Mouse (Mus musculus) midbrain, embryonic 16.5 days (tissue): Measurements from ENCODE around the gene Hpf1. TPM values are rescaled to one million over a fixed set of nuclear protein-coding genes. Genes with fewer than 3 reads are reported as not detected.

Experiments
- ATAC-seq: fragments of 200-750 bp; cut with Nextera tagmentation; 2 replicates; pipeline ENCODE4 v1.8.0; 2017; ENCODE audit warnings: moderate TSS enrichment
- H3K27ac ChIP-seq: fragments of 300-500 bp; sonication (generic); 2 replicates; pipeline ENCODE4 v1.5.1; 2014; ENCODE audit warnings: mild to moderate bottlenecking, low read length, mixed read lengths
- H3K27me3 ChIP-seq: fragments of 300-500 bp; sonication (generic); 2 replicates; pipeline ENCODE4 v1.6.1; 2014; ENCODE audit warnings: low read depth, low read length, mixed read lengths; ENCODE audit not compliant: control insufficient read depth, insufficient read depth
- H3K36me3 ChIP-seq: fragments of 300-500 bp; sonication (generic); 2 replicates; pipeline ENCODE4 v1.6.1; 2014; ENCODE audit warnings: mild to moderate bottlenecking, low read length, moderate library complexity, mixed read lengths; ENCODE audit not compliant: control insufficient read depth, insufficient read depth
- H3K4me1 ChIP-seq: fragments of 300-500 bp; sonication (generic); 2 replicates; pipeline ENCODE4 v1.6.1; 2014; ENCODE audit warnings: mild to moderate bottlenecking, low read length, mixed read lengths; ENCODE audit not compliant: control insufficient read depth, insufficient read depth
- H3K4me2 ChIP-seq: fragments of 300-500 bp; sonication (generic); 2 replicates; pipeline ENCODE4 v1.6.1; 2014; ENCODE audit warnings: mild to moderate bottlenecking, low read length, mixed read lengths
- H3K4me3 ChIP-seq: fragments of 300-500 bp; sonication (generic); 2 replicates; pipeline ENCODE4 v1.5.1; 2014; ENCODE audit warnings: low read depth, mild to moderate bottlenecking, low read length, moderate library complexity, mixed read lengths
- H3K9ac ChIP-seq: fragments of 300-500 bp; sonication (generic); 2 replicates; pipeline ENCODE4 v1.6.1; 2014; ENCODE audit warnings: low read depth, low read length, mixed read lengths
- H3K9me3 ChIP-seq: fragments of 300-500 bp; sonication (generic); replicated peaks from 2 replicates; pipeline ENCODE4 v1.6.1; 2014; ENCODE audit warnings: mild to moderate bottlenecking, low read length, mixed read lengths; ENCODE audit not compliant: control insufficient read depth, poor library complexity, severe bottlenecking
- WGBS: fragments of 180-500 bp; shearing (Covaris S2); extraction: QIAGEN DNeasy Blood & Tissue Kit; methylation state at CpG from one replicate; pipeline ENCODE4 v1.1.7; 2014; 5-methylcytosine and 5-hydroxymethylcytosine counted together
- polyA plus RNA-seq: library from polyadenylated mRNA; unstranded; fragments of >200 nt; fragmentation: Nextera tagmentation; extraction: Ambion mirVana; gene quantifications from 2 replicates; pipeline ENCODE4 v1.2.1, GENCODE M21; 2015

Gene Hpf1
- polyA plus RNA-seq, 1 experiment from 2014 or later: 101 TPM

GRCm38 (mm10) chr8:60933617-60934016 is 43.4 kb downstream of the Hpf1 start:
- H3K27me3 ChIP-seq: no peaks in the 10 kb centered on the region
- H3K4me1 ChIP-seq: no peaks in the 10 kb centered on the region
- H3K4me2 ChIP-seq: no peak overlapping the region
- no peak for ATAC-seq
- H3K9me3 ChIP-seq: no peaks in the 10 kb centered on the region
- H3K4me3 ChIP-seq: no peak overlapping the region
- no peak overlapping the region for H3K9ac ChIP-seq
- no peak overlapping the region for H3K27ac ChIP-seq
- H3K36me3 ChIP-seq: no peaks in the 10 kb centered on the region

- H3K4me3 ChIP-seq: no peak overlapping the region
- no peaks in the 10 kb centered on the region for H3K36me3 ChIP-seq
- H3K4me1 ChIP-seq: no peaks in the 10 kb centered on the region
- H3K27me3 ChIP-seq: no peaks in the 10 kb centered on the region
- WGBS: 15% methylated on average over 3 of the region's 3 CpGs
- no peak overlapping the region for H3K4me2 ChIP-seq
- no peaks in the 10 kb centered on the region for H3K9me3 ChIP-seq
- H3K9ac ChIP-seq: no peak overlapping the region
- no peak for ATAC-seq
- no peak overlapping the region for H3K27ac ChIP-seq
These were observed 48.7 kb downstream of the Hpf1 start for GRCm38 (mm10) chr8:60938717-60939424.

- no peaks in the 10 kb centered on the region for H3K4me1 ChIP-seq
- no peaks in the 10 kb centered on the region for H3K27me3 ChIP-seq
- H3K4me3 ChIP-seq: no peak overlapping the region
- no peaks in the 10 kb centered on the region for H3K9me3 ChIP-seq
- H3K27ac ChIP-seq: no peak overlapping the region
- no peak for ATAC-seq
- 98% methylated on average over 2 of the region's 2 CpGs for WGBS
- no peak overlapping the region for H3K4me2 ChIP-seq
- H3K36me3 ChIP-seq: no peaks in the 10 kb centered on the region
- H3K9ac ChIP-seq: no peak overlapping the region
These were observed 52.6 kb downstream of the Hpf1 start for GRCm38 (mm10) chr8:60942867-60943266.

- ATAC-seq: no peak
- H3K4me2 ChIP-seq: no peak overlapping the region
- H3K9me3 ChIP-seq: no peaks in the 10 kb centered on the region
These were observed 57.3 kb downstream of the Hpf1 start for GRCm38 (mm10) chr8:60947503-60947902.

GRCm38 (mm10) chr8:60949859-60950258 is 59.6 kb downstream of the Hpf1 start:
- ATAC-seq: no peak
- H3K27me3 ChIP-seq: no peaks in the 10 kb centered on the region
- no peak overlapping the region for H3K4me2 ChIP-seq
- H3K9me3 ChIP-seq: no peaks in the 10 kb centered on the region
- peaks cover 8% of the 10 kb centered on the region for H3K4me1 ChIP-seq
- H3K4me3 ChIP-seq: no peak overlapping the region
- no peak overlapping the region for H3K27ac ChIP-seq
- 74% methylated on average over 4 of the region's 4 CpGs for WGBS
- no peaks in the 10 kb centered on the region for H3K36me3 ChIP-seq
- no peak overlapping the region for H3K9ac ChIP-seq

More at GRCm38 (mm10) chr8:60947503-60947902, 57.3 kb downstream of the Hpf1 start:
- H3K36me3 ChIP-seq: no peaks in the 10 kb centered on the region
- no peak overlapping the region for H3K4me3 ChIP-seq
- H3K4me1 ChIP-seq: peaks cover 3% of the 10 kb centered on the region
- H3K9ac ChIP-seq: no peak overlapping the region
- H3K27ac ChIP-seq: no peak overlapping the region
- no peaks in the 10 kb centered on the region for H3K27me3 ChIP-seq

- WGBS: 58% methylated on average over 4 of the region's 4 CpGs
- Histone ChIP-seq H3K36me3 (no peaks in the 10 kb centered on the region), H3K27me3 (no peaks in the 10 kb centered on the region), H3K4me3 (no peak overlapping the region), H3K4me1 (peaks cover 8% of the 10 kb centered on the region), H3K27ac (no peak overlapping the region), H3K9ac (no peak overlapping the region), H3K4me2 (no peak overlapping the region), H3K9me3 (no peaks in the 10 kb centered on the region)
- ATAC-seq: no peak
These were observed 61.1 kb downstream of the Hpf1 start for GRCm38 (mm10) chr8:60951271-60951670.

GRCm38 (mm10) chr8:60951757-60952156 is 61.5 kb downstream of the Hpf1 start:
- Histone ChIP-seq H3K4me1 (peaks cover 8% of the 10 kb centered on the region), H3K4me2 (no peak overlapping the region), H3K9ac (no peak overlapping the region), H3K27me3 (no peaks in the 10 kb centered on the region), H3K36me3 (no peaks in the 10 kb centered on the region), H3K4me3 (no peak overlapping the region), H3K27ac (no peak overlapping the region), H3K9me3 (no peaks in the 10 kb centered on the region)
- WGBS: 91% methylated on average over 1 of the region's 1 CpGs
- no peak for ATAC-seq

GRCm38 (mm10) chr8:60952803-60953202 is 62.6 kb downstream of the Hpf1 start:
- Histone ChIP-seq H3K27me3 (no peaks in the 10 kb centered on the region), H3K4me1 (peaks cover 8% of the 10 kb centered on the region), H3K4me3 (peak overlapping the region; percentile 9; the same call in 1 of the 2 replicates), H3K4me2 (peak overlapping the region; percentile 43), H3K9ac (no peak overlapping the region), H3K9me3 (no peaks in the 10 kb centered on the region), H3K36me3 (no peaks in the 10 kb centered on the region), H3K27ac (no peak overlapping the region)
- 45% methylated on average over 5 of the region's 5 CpGs for WGBS
- no peak for ATAC-seq

GRCm38 (mm10) chr8:60954281-60955014 is 64.2 kb downstream of the Hpf1 start:
- Histone ChIP-seq H3K4me2 (peak overlapping the region; percentile 69), H3K36me3 (no peaks in the 10 kb centered on the region), H3K4me1 (peaks cover 8% of the 10 kb centered on the region), H3K9me3 (no peaks in the 10 kb centered on the region), H3K27me3 (no peaks in the 10 kb centered on the region), H3K27ac (peak overlapping the region; percentile 96), H3K4me3 (peak overlapping the region; percentile 49), H3K9ac (peak overlapping the region; percentile 72)
- ATAC-seq: peak; percentile 99
- WGBS: 1% methylated on average over 15 of the region's 15 CpGs
